Mouse (Mus musculus) erythroblast, embryonic 14.5 days (primary cell): Measurements from ENCODE around the gene Prkg1.

Experiments used
- GATA1 ChIP-seq: IDR thresholded peaks from 2 replicates; pipeline ENCODE4 v1.6.1; 2012; ENCODE audit warnings: low read length, inconsistent platforms, mixed read lengths
- TAL1 ChIP-seq: IDR thresholded peaks from 3 replicates; pipeline ENCODE4 v1.6.1; 2012; ENCODE audit warnings: low read length, inconsistent platforms, mixed read lengths

- TF ChIP-seq GATA1 (no peak), TAL1 (no peak)
Measured at GRCm38 (mm10) chr19:31076106-31076505, 688.7 kb downstream of the Prkg1 start.
